Mouse (Mus musculus) lung, postnatal 0 days (tissue): ENCODE results near the gene Gramd4.
"Not testable (repeated sequence)": the region's sequence is repeated elsewhere in the genome, so short reads cannot be mapped to it uniquely, and the experiment has no call there.

Experiments used
- CTCF ChIP-seq: IDR thresholded peaks from 2 replicates; pipeline ENCODE4 v1.5.1; 2016; ENCODE audit warnings: antibody characterized with exemption, mild to moderate bottlenecking
- EP300 ChIP-seq: IDR thresholded peaks from 2 replicates; pipeline ENCODE4 v1.6.1; 2016; ENCODE audit warnings: antibody characterized with exemption, mild to moderate bottlenecking, control low read depth

DNA sequence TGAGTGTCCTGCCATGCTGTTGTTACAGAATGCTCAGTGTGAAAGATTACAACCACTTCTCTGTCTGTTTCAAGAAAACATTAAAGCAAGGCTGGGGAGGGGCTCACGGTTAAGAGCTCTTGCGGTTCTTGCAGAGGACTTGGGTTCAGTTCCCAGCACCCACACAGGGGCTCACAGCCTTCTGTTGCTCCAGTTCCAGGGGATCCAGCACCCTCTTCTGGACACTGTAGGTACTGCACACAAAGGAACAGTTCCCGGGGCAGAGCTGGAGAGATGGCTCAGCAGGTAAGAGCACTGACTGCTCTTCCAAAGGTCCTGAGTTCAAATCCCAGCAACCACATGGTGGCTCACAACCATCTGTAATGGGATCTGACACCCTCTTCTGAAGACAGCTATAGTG lies 104.3 kb downstream of the Gramd4 start:
- not testable (repeated sequence) for TF ChIP-seq EP300
- TF ChIP-seq CTCF = peak; percentile 51
